Mouse (Mus musculus) midbrain, embryonic 12.5 days (tissue): ENCODE results near the gene Olfr392. TPM values are rescaled to one million over a fixed set of nuclear protein-coding genes. Genes with fewer than 3 reads are reported as not detected.

ENCODE experiments used
- ATAC-seq: fragments of 200-750 bp; cut with Nextera tagmentation; 2 replicates; pipeline ENCODE4 v1.8.0; 2017; ENCODE audit warnings: low read depth, moderate TSS enrichment, moderate library complexity; ENCODE audit not compliant: low FRiP score
- H3K27ac ChIP-seq: fragments of 300-500 bp; sonication (generic); replicated peaks from 2 replicates; pipeline ENCODE4 v1.5.1; 2016; ENCODE audit warnings: mild to moderate bottlenecking
- H3K27me3 ChIP-seq: fragments of 300-500 bp; sonication (generic); 2 replicates; pipeline ENCODE4 v1.6.1; 2016; ENCODE audit warnings: mild to moderate bottlenecking
- H3K36me3 ChIP-seq: fragments of 300-500 bp; sonication (generic); 2 replicates; pipeline ENCODE4 v1.6.1; 2016
- H3K4me1 ChIP-seq: fragments of 300-500 bp; sonication (generic); 2 replicates; pipeline ENCODE4 v1.6.1; 2016
- H3K4me2 ChIP-seq: fragments of 300-500 bp; sonication (generic); replicated peaks from 2 replicates; pipeline ENCODE4 v1.6.1; 2016; ENCODE audit warnings: mild to moderate bottlenecking, moderate library complexity
- H3K4me3 ChIP-seq: fragments of 300-500 bp; sonication (generic); 2 replicates; pipeline ENCODE4 v1.5.1; 2016; ENCODE audit warnings: mild to moderate bottlenecking
- H3K9ac ChIP-seq: fragments of 300-500 bp; sonication (generic); replicated peaks from 2 replicates; pipeline ENCODE4 v1.6.1; 2016; ENCODE audit warnings: mild to moderate bottlenecking, moderate library complexity
- H3K9me3 ChIP-seq: fragments of 300-500 bp; sonication (generic); 2 replicates; pipeline ENCODE4 v1.6.1; 2016; ENCODE audit warnings: mild to moderate bottlenecking
- WGBS: fragments of 180-500 bp; shearing (Covaris S2); methylation state at CpG from one replicate; pipeline ENCODE4 v1.1.7; 2016; 5-methylcytosine and 5-hydroxymethylcytosine counted together
- polyA plus RNA-seq: library from polyadenylated mRNA; unstranded; fragments of >200 nt; fragmentation: Nextera tagmentation; extraction: Ambion mirVana; gene quantifications from 2 replicates; pipeline ENCODE4 v1.2.1, GENCODE M21; 2016

Gene Olfr392
- polyA plus RNA-seq, result not detected in 2 replicates

DNA sequence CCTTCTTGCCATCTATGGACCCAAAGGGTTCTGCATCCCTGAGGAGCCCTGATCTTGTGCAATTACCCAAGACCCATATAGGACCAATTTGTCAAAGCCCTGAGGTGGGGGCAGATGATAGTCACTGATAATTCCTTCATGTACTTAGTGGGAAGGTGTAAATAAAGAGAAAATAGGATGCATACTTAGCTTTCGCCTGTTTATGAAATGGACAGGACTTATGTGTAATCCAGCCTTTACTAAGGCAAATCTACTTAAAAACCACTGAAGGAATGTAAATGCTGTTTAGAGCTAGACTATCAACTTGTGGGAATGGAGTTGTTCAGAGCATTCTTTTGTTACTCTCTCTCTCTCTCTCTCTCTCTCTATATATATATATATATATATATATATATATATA lies at the start of gene Olfr392:
TSS of gene Olfr392 (minus strand) at position 101 of the 400 bp plus-strand sequence.
- Histone ChIP-seq H3K4me2 (no peak within 1 kb of the TSS), H3K4me1 (no peaks in the 10 kb centered on the region), H3K27ac (no peak within 1 kb of the TSS), H3K27me3 (no peaks in the 10 kb centered on the region), H3K9ac (no peak within 1 kb of the TSS), H3K36me3 (no peaks in the 10 kb centered on the region), H3K9me3 (peaks cover 5% of the 10 kb centered on the region; the same call in 1 of the 2 replicates), H3K4me3 (no peak within 1 kb of the TSS)
- WGBS, result 90% methylated on average over 1 of the region's 1 CpGs
- no peak for ATAC-seq

DNA sequence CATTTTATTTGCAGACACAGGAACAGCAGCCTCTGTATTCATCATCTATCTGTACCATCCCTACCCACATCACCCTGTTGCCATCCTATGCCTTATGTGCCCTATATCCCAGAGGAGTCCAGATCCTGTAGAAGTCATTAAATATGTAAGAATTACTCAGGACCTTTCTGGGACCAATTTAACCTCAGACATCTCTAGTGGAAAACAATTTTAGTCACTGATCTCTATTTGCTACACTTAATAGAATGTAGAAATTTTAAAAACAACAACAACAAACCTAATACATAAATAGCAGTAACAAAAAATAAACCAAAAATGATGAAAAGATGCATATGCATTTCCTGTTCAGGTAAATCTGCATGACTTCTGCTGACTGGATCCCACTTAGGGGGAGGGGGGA lies 34.5 kb upstream of the Olfr392 start, which contains the start of gene Olfr393:
TSS of gene Olfr393 (minus strand) at position 101 of the 400 bp plus-strand sequence.
- Histone ChIP-seq H3K27ac (no peak within 1 kb of the TSS), H3K4me1 (no peaks in the 10 kb centered on the region), H3K9me3 (peaks cover 12% of the 10 kb centered on the region), H3K9ac (no peak within 1 kb of the TSS), H3K36me3 (no peaks in the 10 kb centered on the region), H3K4me2 (no peak within 1 kb of the TSS), H3K4me3 (no peak within 1 kb of the TSS), H3K27me3 (no peaks in the 10 kb centered on the region)
- no peak for ATAC-seq

DNA sequence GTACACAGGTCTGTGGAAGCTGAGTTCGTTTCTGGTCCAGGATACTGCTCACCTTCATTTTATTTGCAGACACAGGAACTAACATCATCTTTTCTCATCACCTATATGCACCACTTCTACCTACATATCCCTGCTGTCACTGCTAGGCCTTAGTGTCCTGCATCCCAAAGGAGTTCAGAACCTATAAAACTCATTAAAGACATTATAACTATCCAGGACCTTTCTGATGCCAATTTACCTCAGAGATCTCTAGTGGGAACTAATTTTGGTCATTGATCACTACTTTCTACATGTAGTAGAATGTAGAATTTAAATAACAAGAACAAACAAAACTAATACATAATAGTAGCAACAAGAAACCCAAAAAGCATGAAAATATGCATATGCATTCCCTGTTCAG lies 13.9 kb downstream of the Olfr392 start, which contains the start of gene Olfr391-ps:
TSS of gene Olfr391-ps (minus strand) at position 101 of the 400 bp plus-strand sequence.
- Histone ChIP-seq H3K36me3 (no peaks in the 10 kb centered on the region), H3K4me3 (no peak within 1 kb of the TSS), H3K27ac (no peak within 1 kb of the TSS), H3K9me3 (peaks cover 5% of the 10 kb centered on the region; the same call in 1 of the 2 replicates), H3K27me3 (no peaks in the 10 kb centered on the region), H3K4me1 (no peaks in the 10 kb centered on the region), H3K9ac (no peak within 1 kb of the TSS), H3K4me2 (no peak within 1 kb of the TSS)
- ATAC-seq, result no peak
- WGBS, result 28% methylated on average over 1 of the region's 1 CpGs

DNA sequence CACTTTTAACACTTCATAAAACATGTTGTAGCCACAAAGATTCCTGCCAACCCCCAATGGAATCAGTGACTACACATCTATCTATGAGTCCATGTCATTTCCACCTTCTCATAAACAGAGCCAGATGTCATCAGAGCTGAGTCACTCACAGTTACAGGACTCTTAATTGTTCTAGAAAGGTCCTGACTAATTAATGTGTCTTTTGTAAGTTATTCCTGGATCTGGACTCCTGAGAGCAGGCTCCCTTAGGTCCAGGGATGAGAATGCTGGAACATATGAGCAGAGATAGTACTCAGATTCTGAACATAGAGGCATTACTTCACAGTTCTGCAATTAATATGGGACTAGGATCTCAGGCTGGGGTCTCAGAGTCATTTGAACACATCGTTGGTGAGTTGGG lies 34.2 kb downstream of the Olfr392 start, which contains the start of gene Olfr390:
TSS of gene Olfr390 (plus strand) at position 301 of the 400 bp plus-strand sequence.
- Histone ChIP-seq H3K9ac (no peak within 1 kb of the TSS), H3K9me3 (0 out of 2 replicates have a peak, but pooled peaks cover 11% of the 10 kb centered on the region), H3K36me3 (no peaks in the 10 kb centered on the region), H3K27ac (no peak within 1 kb of the TSS), H3K4me2 (no peak within 1 kb of the TSS), H3K4me3 (no peak within 1 kb of the TSS), H3K4me1 (no peaks in the 10 kb centered on the region), H3K27me3 (no peaks in the 10 kb centered on the region)
- 66% methylated on average over 1 of the region's 1 CpGs for WGBS
- no peak for ATAC-seq

DNA sequence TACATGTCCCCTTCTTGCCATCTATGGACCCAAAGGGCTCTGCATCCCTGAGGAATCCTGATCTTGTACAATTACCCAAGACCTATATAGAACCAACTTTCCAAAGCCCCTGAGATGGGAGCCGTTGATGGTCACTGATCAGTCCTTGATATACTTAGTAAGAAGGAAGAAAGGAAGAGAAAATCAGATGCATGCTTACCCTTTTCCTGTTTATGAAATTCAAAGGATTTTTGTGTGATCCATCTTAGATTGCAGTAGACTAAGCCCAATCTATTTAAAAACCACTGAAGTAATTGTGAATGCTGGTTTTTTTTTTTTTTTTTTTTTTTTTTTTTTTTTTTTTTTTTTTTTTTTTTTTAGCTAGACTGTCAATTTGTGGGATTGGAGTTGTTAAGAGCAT lies 36.2 kb downstream of the Olfr392 start, which contains the start of gene Olfr389:
TSS of gene Olfr389 (minus strand) at position 101 of the 400 bp plus-strand sequence.
- H3K27ac ChIP-seq, result no peak within 1 kb of the TSS
- 0 out of 2 replicates have a peak, but pooled peaks cover 13% of the 10 kb centered on the region for H3K9me3 ChIP-seq
- no peaks in the 10 kb centered on the region for H3K36me3 ChIP-seq
- no peaks in the 10 kb centered on the region for H3K4me1 ChIP-seq
- H3K9ac ChIP-seq, result no peak within 1 kb of the TSS
- H3K27me3 ChIP-seq, result no peaks in the 10 kb centered on the region
- H3K4me3 ChIP-seq, result no peak within 1 kb of the TSS
- ATAC-seq, result no peak
- H3K4me2 ChIP-seq, result no peak within 1 kb of the TSS
- 97% methylated on average over 1 of the region's 1 CpGs for WGBS

Other genes starting within 250 kb of the Olfr392 start
- not detected in 2 replicates for gene Olfr385, start 224.0 kb downstream of the Olfr392 start, polyA plus RNA-seq
- gene Olfr384, start 218.5 kb downstream of the Olfr392 start, polyA plus RNA-seq, result not detected in 2 replicates
- gene Zfp735, start 128.3 kb downstream of the Olfr392 start, polyA plus RNA-seq, result not detected in 2 replicates
- not detected in 2 replicates for gene Olfr389, start 36.3 kb downstream of the Olfr392 start, polyA plus RNA-seq
- not detected in 2 replicates for gene Olfr390, start 34.1 kb downstream of the Olfr392 start, polyA plus RNA-seq
- gene Olfr391-ps, start 14.0 kb downstream of the Olfr392 start, polyA plus RNA-seq, result not detected in 2 replicates
- not detected in 2 replicates for gene Olfr393, start 34.4 kb upstream of the Olfr392 start, polyA plus RNA-seq
- not detected in 2 replicates for gene Olfr394, start 73.7 kb upstream of the Olfr392 start, polyA plus RNA-seq
- not detected in 2 replicates for gene Olfr395, start 92.2 kb upstream of the Olfr392 start, polyA plus RNA-seq
- gene Olfr23, start 119.6 kb upstream of the Olfr392 start, polyA plus RNA-seq, result not detected in 2 replicates
- not detected in 2 replicates for gene Olfr397, start 143.8 kb upstream of the Olfr392 start, polyA plus RNA-seq
- not detected in 2 replicates for gene Olfr398, start 173.4 kb upstream of the Olfr392 start, polyA plus RNA-seq
- gene Olfr139, start 239.5 kb upstream of the Olfr392 start, polyA plus RNA-seq, result not detected in 2 replicates
- not detected in 2 replicates for gene Olfr399, start 239.6 kb upstream of the Olfr392 start, polyA plus RNA-seq